Mouse (Mus musculus) skeletal muscle tissue, postnatal 0 days (tissue): Measurements from ENCODE around the gene C330007P06Rik. TPM values are rescaled to one million over a fixed set of nuclear protein-coding genes. Genes with fewer than 3 reads are reported as not detected.

Experiments used
- polyA plus RNA-seq: library from polyadenylated mRNA; unstranded; fragments of >200 nt; fragmentation: Nextera tagmentation; extraction: Ambion mirVana; gene quantifications from 2 replicates; pipeline ENCODE4 v1.2.1, GENCODE M21; 2015

Gene C330007P06Rik
- 11.6 and 14.1 TPM in 2 replicates for polyA plus RNA-seq

GRCm38 (mm10) chrX:36873765-36874164 is at the start of gene C330007P06Rik, which contains the start of gene Ube2a:
TSS of gene C330007P06Rik (minus strand) at chrX:36874111.
TSS of gene Ube2a (plus strand) at chrX:36873900.

GRCm38 (mm10) chrX:36902321-36903114 is 28.6 kb upstream of the C330007P06Rik start, which contains the start of gene Nkrf:
TSS of gene Nkrf (minus strand) at chrX:36902899.

DNA sequence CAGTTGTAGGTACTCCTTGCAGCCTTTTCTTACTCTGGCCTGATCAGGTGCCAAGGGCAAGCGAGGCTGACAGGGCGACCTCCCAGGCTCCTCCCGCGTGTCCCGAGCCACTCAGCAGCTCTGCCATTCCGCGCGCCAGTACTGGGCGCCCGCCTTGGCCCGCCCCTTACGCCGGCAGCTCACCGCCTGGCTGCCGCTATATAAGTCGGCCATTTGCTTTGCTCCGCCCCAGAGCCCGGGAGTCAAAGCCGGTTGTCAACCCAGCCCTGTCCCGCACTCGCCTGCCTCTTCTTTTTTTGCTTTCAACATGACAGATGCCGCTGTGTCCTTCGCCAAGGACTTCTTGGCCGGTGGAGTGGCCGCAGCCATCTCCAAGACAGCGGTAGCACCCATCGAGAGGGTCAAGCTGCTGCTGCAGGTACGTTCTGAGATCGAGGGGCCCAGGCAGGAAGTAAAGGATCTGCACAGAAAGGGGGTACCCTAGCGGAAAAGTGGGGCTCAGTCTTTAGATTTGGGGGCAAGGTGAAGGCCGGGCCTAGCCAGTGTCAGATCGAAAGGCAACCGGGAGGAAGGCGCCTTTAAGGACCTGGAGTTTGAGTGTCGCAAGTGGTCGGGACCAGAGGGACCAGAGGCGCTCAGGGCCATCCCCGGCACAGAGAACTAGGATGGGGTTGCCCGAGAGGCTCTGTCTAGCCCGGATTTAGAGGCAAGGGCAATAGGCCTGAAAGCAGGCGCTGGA is 78.3 kb downstream of the C330007P06Rik start, which contains the start of gene Slc25a5:
Gene Slc25a5, plus strand, starts transcription at position 228 of the 739 bp plus-strand sequence.

Other genes starting within 250 kb of the C330007P06Rik start
- gene Akap17b, start 228.7 kb downstream of the C330007P06Rik start, polyA plus RNA-seq: 0.83 and 0.85 TPM in 2 replicates
- 0.79 and 0.84 TPM in 2 replicates for gene Slc25a43, start 130.5 kb downstream of the C330007P06Rik start, polyA plus RNA-seq
- 681 and 708 TPM in 2 replicates for gene Slc25a5, start 78.5 kb downstream of the C330007P06Rik start, polyA plus RNA-seq
- 105 and 114 TPM in 2 replicates for gene Ube2a, start 211 bp downstream of the C330007P06Rik start, polyA plus RNA-seq
- 0.51 and 0.55 TPM in 2 replicates for gene Nkrf, start 28.8 kb upstream of the C330007P06Rik start, polyA plus RNA-seq
- 7.7 and 12.2 TPM in 2 replicates for gene Sept6, start 117.7 kb upstream of the C330007P06Rik start, polyA plus RNA-seq
- 0.45 and 2.4 TPM in 2 replicates for gene Sowahd, start 174.7 kb upstream of the C330007P06Rik start, polyA plus RNA-seq
- 424 and 466 TPM in 2 replicates for gene Rpl39, start 211.3 kb upstream of the C330007P06Rik start, polyA plus RNA-seq
- 7.7 and 8.2 TPM in 2 replicates for gene Upf3b, start 236.2 kb upstream of the C330007P06Rik start, polyA plus RNA-seq